In the genomic region with DNA sequence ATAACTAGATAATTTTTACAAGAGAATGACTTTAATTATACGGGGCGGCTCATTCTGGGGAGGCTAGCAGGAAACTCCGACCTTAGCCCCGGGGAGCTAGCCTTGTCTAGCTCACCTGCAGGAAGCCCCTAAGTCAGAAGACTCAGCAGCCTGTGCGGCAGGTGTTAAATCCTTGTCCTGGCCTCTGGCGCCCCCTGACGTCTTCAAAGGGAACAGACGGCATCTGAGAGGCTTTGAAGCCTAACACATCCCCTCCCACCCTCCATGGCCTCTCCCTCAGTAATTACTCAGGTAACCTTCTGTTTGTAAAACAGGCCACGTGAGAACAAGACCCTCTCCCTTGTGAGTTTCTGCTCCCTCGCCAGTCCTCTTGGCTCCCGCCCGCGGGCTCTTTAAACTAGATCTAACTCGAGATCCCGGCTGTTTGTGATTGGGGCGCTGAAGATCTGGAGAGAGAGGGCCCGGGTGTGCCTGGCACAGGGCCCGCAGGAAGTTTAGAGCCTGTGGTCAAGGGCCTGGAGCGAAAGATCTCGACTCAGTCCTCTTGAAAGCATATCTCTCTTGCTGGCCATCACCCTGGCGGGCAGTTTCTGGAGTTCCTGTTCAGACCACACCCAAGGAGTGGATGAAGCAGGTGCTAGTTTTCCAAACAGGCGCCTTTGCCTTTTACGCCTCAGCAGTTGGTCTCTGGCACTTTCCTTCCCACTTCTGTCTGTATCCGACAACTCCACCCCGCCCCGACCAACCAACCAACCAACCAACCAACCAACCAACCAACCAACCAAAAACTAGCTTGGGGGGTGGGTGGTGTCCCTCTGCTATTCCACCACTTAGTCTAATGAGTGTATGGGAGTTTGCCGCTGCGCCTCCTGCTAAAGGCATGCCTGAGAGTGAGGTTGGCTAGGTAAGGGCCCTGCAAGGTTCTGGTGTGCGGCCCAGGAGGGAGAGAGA, we compare ENCODE assay signal across 8 mouse cellular contexts. TPM values are rescaled to one million over a fixed set of nuclear protein-coding genes. Genes with fewer than 3 reads are reported as not detected.
A peak's percentile ranks its signal among the peaks of the same experiment; 100 is the strongest.
DNase-seq lines count a peak whose midpoint lies in the region; TF ChIP-seq lines count a peak whose summit lies in the region.

No protein-coding gene starts in this region.

- peak; percentile 95 for TF ChIP-seq CTCF in cortical plate, adult 2 months (IDR thresholded peaks at IDR 0.05; ENCODE audit: extremely low read depth, insufficient read depth, low read length)

- no peak for TF ChIP-seq POLR2A in cortical plate, adult 2 months (IDR thresholded peaks at IDR 0.05; ENCODE audit: extremely low read depth, insufficient read depth, low read length)

- H3K4me1 ChIP-seq in cortical plate, adult 2 months (ENCODE audit: control insufficient read depth, insufficient read depth, low read length) = no peaks in the 10 kb centered on the region

- peak; percentile 73 for DNase-seq in adrenal gland, adult 18-20 months (ENCODE audit: low spot score in 2 of 2)
- DNase-seq in gastrocnemius, postnatal 10 days = peak; percentile 74
- DNase-seq in induced T-regulatory cell, adult 2 months (ENCODE audit: low read depth) = peak; percentile 92
- DNase-seq in left cerebral cortex, postnatal 25 days (ENCODE audit: low spot score in 2 of 2) = peak; percentile 79 to 80
- DNase-seq in mesoderm, embryonic 11.5 days (ENCODE audit: low read depth, low spot score) = peak; percentile 84
- DNase-seq in right cerebral cortex, postnatal 25 days = peak; percentile 61
- peak; percentile 44 to 75 for DNase-seq in urinary bladder, postnatal 4 days (ENCODE audit: low spot score in 2 of 2)

- no peak overlapping the region for H3K4me3 ChIP-seq in cortical plate, adult 2 months (ENCODE audit: insufficient read depth, low read length)

- H3K27ac ChIP-seq in cortical plate, adult 2 months (ENCODE audit: insufficient read depth, low read length) = no peak overlapping the region

- intact Hi-C loops in left cerebral cortex, postnatal 25 days (cut with DNase I) = loop anchor here (5.0 to 10.0 kb wide), 2 partner anchors 302 to 490 kb away; no protein-coding TSS in a partner anchor

RNA-seq across cellular contexts. Expression of a gene that starts 24.4 kb away (rescaled TPM):
- total RNA-seq in adrenal gland, adult 18-20 months (2021) = under 1 TPM in 1 of 2 experiments, not detected in 1; 0.17 TPM
- polyA plus RNA-seq in cortical plate, adult 2 months (2012; rRNA removed) = not detected in 2 replicates
- not detected for total RNA-seq in gastrocnemius, postnatal 10 days (2021)
- not detected for total RNA-seq in left cerebral cortex, postnatal 25 days (2021)

RNA-seq across cellular contexts. Expression of a gene that starts 26.7 kb away (rescaled TPM):
- not detected for total RNA-seq in adrenal gland, adult 18-20 months (2021)
- polyA plus RNA-seq in cortical plate, adult 2 months (2012; rRNA removed) = 0.21 and 0.25 TPM in 2 replicates
- 100 to 1,000 TPM; 120 to 123 TPM for total RNA-seq in gastrocnemius, postnatal 10 days (2021)
- total RNA-seq in left cerebral cortex, postnatal 25 days (2021) = under 1 TPM; 0.21 TPM

Comparison
In these comparisons a context has a peak if more than half of its experiments do, and no peak if none do; other contexts are left out.
1. RNA of a gene that starts 26.7 kb away (total RNA-seq): 120 to 123 TPM in gastrocnemius, postnatal 10 days; 0.21 TPM in left cerebral cortex, postnatal 25 days and not detected in adrenal gland, adult 18-20 months; every median in the first group is over 100 times any median in the second.
2. Peak in every context shown above with its lines, with median percentiles within 50 percentile points of each other: DNase-seq.